Comparison of ENCODE assay signal across 9 mouse cellular contexts in the genomic region with DNA sequence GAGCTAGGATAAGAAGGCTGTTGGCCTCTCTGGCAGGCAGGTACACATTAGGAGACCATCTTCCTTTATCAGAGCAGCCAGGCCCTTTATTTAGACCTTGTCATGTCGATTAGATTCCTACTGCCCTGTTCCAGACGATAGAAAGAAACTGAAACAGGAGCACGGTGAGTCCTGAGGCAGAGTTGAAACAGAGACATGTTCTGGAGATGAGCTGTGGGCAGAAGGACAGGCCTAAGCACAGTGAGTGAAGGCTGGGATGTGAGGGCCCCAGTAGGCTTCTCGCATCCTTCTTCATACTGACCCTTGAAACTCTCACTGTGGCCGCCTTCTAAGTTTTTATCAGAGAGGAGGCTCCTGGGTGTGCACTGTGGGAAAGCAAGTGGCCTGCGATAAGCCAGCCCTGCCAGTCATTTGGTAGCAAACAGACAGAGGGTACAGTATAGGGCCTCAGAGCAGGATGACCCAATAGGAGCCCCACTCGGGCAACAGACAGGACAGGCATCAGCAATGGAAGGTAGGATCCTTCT. TPM values are rescaled to one million over a fixed set of nuclear protein-coding genes. Genes with fewer than 3 reads are reported as not detected.
DNase-seq lines count a peak whose midpoint lies in the region; ATAC-seq and TF ChIP-seq lines count a peak whose summit lies in the region.
"Had no signal": no experiment of that assay in that cellular context is flagged by ENCODE, and none has a peak within 500 bp of the region (broad histone marks: within the 10 kb centered on the region; RNA-seq: fewer than 3 reads in every experiment).

No protein-coding gene starts in this region.

- H3K9me3 ChIP-seq in forebrain, embryonic 12.5 days = no peaks in the 10 kb centered on the region
- H3K9me3 ChIP-seq in forebrain, postnatal 0 days (ENCODE audit: low read length) = no peaks in the 10 kb centered on the region
- no peaks in the 10 kb centered on the region for H3K9me3 ChIP-seq in midbrain, embryonic 11.5 days (ENCODE audit: control insufficient read depth, low read length)
- H3K9me3 ChIP-seq in midbrain, postnatal 0 days (ENCODE audit: low read length) = no peaks in the 10 kb centered on the region
- H3K9me3 ChIP-seq in liver, embryonic 15.5 days (replicated peaks) = no peaks in the 10 kb centered on the region
- H3K9me3 ChIP-seq in stomach, embryonic 16.5 days (replicated peaks; ENCODE audit: control insufficient read depth, low read length) = no peaks in the 10 kb centered on the region

- no peak for TF ChIP-seq CTCF in forebrain, postnatal 0 days (IDR thresholded peaks at IDR 0.05; ENCODE audit: low read depth)
- no peak for TF ChIP-seq CTCF in midbrain, postnatal 0 days (IDR thresholded peaks at IDR 0.05)

- no peak overlapping the region; the same call in 1 of the 2 replicates for H3K4me2 ChIP-seq in forebrain, embryonic 12.5 days
- H3K4me2 ChIP-seq in forebrain, postnatal 0 days (ENCODE audit: low read depth) = no peak overlapping the region
- H3K4me2 ChIP-seq in midbrain, embryonic 11.5 days = no peak overlapping the region
- no peak overlapping the region for H3K4me2 ChIP-seq in midbrain, postnatal 0 days (ENCODE audit: low read depth, low read length, poor library complexity, severe bottlenecking)
- peak overlapping the region; percentile 84 for H3K4me2 ChIP-seq in liver, embryonic 15.5 days
- no peak overlapping the region for H3K4me2 ChIP-seq in stomach, embryonic 16.5 days (ENCODE audit: low read depth, low read length)

- DNase-seq in forebrain, postnatal 0 days = no peak
- DNase-seq in midbrain, embryonic 11.5 days (ENCODE audit: low spot score, missing footprints) = no peak
- no peak for DNase-seq in midbrain, postnatal 0 days (ENCODE audit: low spot score)
- DNase-seq in layer of hippocampus, adult 18-20 months (ENCODE audit: low spot score in 2 of 2) = no peak
- no peak for DNase-seq in testis, postnatal 10 days (ENCODE audit: low spot score)
- DNase-seq: heart, adult 2 months had no signal

- no peaks in the 10 kb centered on the region for H3K27me3 ChIP-seq in forebrain, embryonic 12.5 days
- no peaks in the 10 kb centered on the region for H3K27me3 ChIP-seq in forebrain, postnatal 0 days (ENCODE audit: insufficient read depth, low read length)
- no peaks in the 10 kb centered on the region for H3K27me3 ChIP-seq in midbrain, embryonic 11.5 days (ENCODE audit: control insufficient read depth, insufficient read depth, low read length)
- no peaks in the 10 kb centered on the region for H3K27me3 ChIP-seq in midbrain, postnatal 0 days (ENCODE audit: insufficient read depth, low read length)
- no peaks in the 10 kb centered on the region for H3K27me3 ChIP-seq in liver, embryonic 15.5 days
- no peaks in the 10 kb centered on the region for H3K27me3 ChIP-seq in stomach, embryonic 16.5 days (ENCODE audit: control insufficient read depth, insufficient read depth, low read length)

- peaks cover 28% of the 10 kb centered on the region for H3K4me1 ChIP-seq in forebrain, embryonic 12.5 days
- peaks cover 22% of the 10 kb centered on the region; the same call in 1 of the 2 replicates for H3K4me1 ChIP-seq in forebrain, postnatal 0 days (ENCODE audit: insufficient read depth)
- peaks cover 7% of the 10 kb centered on the region for H3K4me1 ChIP-seq in midbrain, embryonic 11.5 days (ENCODE audit: control insufficient read depth, insufficient read depth, low read length)
- 0 out of 2 replicates have a peak, but pooled peaks cover 8% of the 10 kb centered on the region for H3K4me1 ChIP-seq in midbrain, postnatal 0 days (ENCODE audit: insufficient read depth, low read length)
- H3K4me1 ChIP-seq in liver, embryonic 15.5 days (replicated peaks) = peaks cover 67% of the 10 kb centered on the region
- peaks cover 31% of the 10 kb centered on the region for H3K4me1 ChIP-seq in stomach, embryonic 16.5 days (ENCODE audit: control insufficient read depth, insufficient read depth, low read length)

- ATAC-seq in forebrain, embryonic 12.5 days (ENCODE audit: low FRiP score) = no peak
- ATAC-seq in forebrain, postnatal 0 days = no peak
- no peak for ATAC-seq in midbrain, embryonic 11.5 days (ENCODE audit: low FRiP score)
- no peak for ATAC-seq in midbrain, postnatal 0 days (ENCODE audit: low FRiP score)
- ATAC-seq in liver, embryonic 15.5 days (ENCODE audit: insufficient read depth) = peak; percentile 95
- ATAC-seq in stomach, embryonic 16.5 days (ENCODE audit: insufficient read depth, low FRiP score) = peak; percentile 59; the same call in 1 of the 2 replicates

- no peaks in the 10 kb centered on the region; the same call in 1 of the 2 replicates for H3K36me3 ChIP-seq in forebrain, embryonic 12.5 days (replicated peaks)
- H3K36me3 ChIP-seq in forebrain, postnatal 0 days (ENCODE audit: insufficient read depth) = no peaks in the 10 kb centered on the region
- no peaks in the 10 kb centered on the region for H3K36me3 ChIP-seq in midbrain, embryonic 11.5 days (ENCODE audit: control insufficient read depth, insufficient read depth, low read length)
- no peaks in the 10 kb centered on the region for H3K36me3 ChIP-seq in midbrain, postnatal 0 days (ENCODE audit: insufficient read depth, low read length)
- peaks cover 32% of the 10 kb centered on the region for H3K36me3 ChIP-seq in liver, embryonic 15.5 days (replicated peaks)
- H3K36me3 ChIP-seq in stomach, embryonic 16.5 days (ENCODE audit: control insufficient read depth, insufficient read depth, low read length) = no peaks in the 10 kb centered on the region

- H3K4me3 ChIP-seq in forebrain, embryonic 12.5 days (replicated peaks) = no peak overlapping the region
- no peak overlapping the region for H3K4me3 ChIP-seq in forebrain, postnatal 0 days (ENCODE audit: low read depth, low read length)
- H3K4me3 ChIP-seq in midbrain, embryonic 11.5 days (ENCODE audit: low read depth, low read length) = no peak overlapping the region
- no peak overlapping the region for H3K4me3 ChIP-seq in midbrain, postnatal 0 days (ENCODE audit: low read depth, low read length)
- H3K4me3 ChIP-seq in liver, embryonic 15.5 days (replicated peaks) = peak overlapping the region; percentile 89
- H3K4me3 ChIP-seq in stomach, embryonic 16.5 days (replicated peaks; ENCODE audit: low read length) = no peak overlapping the region
- H3K4me3 ChIP-seq: heart, adult 2 months had no signal

- H3K27ac ChIP-seq in forebrain, embryonic 12.5 days = 0 out of 2 replicates have a peak overlapping the region, but pooled peaks have one; percentile 13
- no peak overlapping the region for H3K27ac ChIP-seq in forebrain, postnatal 0 days (ENCODE audit: low read depth, low read length)
- H3K27ac ChIP-seq in midbrain, embryonic 11.5 days (ENCODE audit: low read depth, low read length) = no peak overlapping the region
- no peak overlapping the region for H3K27ac ChIP-seq in midbrain, postnatal 0 days (ENCODE audit: low read depth, low read length)
- peak overlapping the region; percentile 95 for H3K27ac ChIP-seq in liver, embryonic 15.5 days (replicated peaks)
- 0 out of 2 replicates have a peak overlapping the region, but pooled peaks have one; percentile 1 for H3K27ac ChIP-seq in stomach, embryonic 16.5 days (ENCODE audit: low read length)
- H3K27ac ChIP-seq: heart, adult 2 months had no signal

- H3K9ac ChIP-seq in forebrain, embryonic 12.5 days = no peak overlapping the region
- H3K9ac ChIP-seq in forebrain, postnatal 0 days = no peak overlapping the region
- 0 out of 2 replicates have a peak overlapping the region, but pooled peaks have one; percentile 33 for H3K9ac ChIP-seq in midbrain, embryonic 11.5 days (ENCODE audit: low read length)
- H3K9ac ChIP-seq in midbrain, postnatal 0 days (replicated peaks; ENCODE audit: low read length, poor library complexity, severe bottlenecking) = no peak overlapping the region
- H3K9ac ChIP-seq in liver, embryonic 15.5 days = peak overlapping the region; percentile 77
- no peak overlapping the region for H3K9ac ChIP-seq in stomach, embryonic 16.5 days (ENCODE audit: low read length)

- 87% methylated on average over 7 of the region's 7 CpGs for WGBS in forebrain, embryonic 12.5 days
- 89% methylated on average over 7 of the region's 7 CpGs for WGBS in forebrain, postnatal 0 days
- 88% methylated on average over 7 of the region's 7 CpGs for WGBS in midbrain, embryonic 11.5 days
- WGBS in midbrain, postnatal 0 days = 90% methylated on average over 7 of the region's 7 CpGs
- 22% methylated on average over 7 of the region's 7 CpGs for WGBS in liver, embryonic 15.5 days (ENCODE audit: insufficient replicate concordance)
- 71% methylated on average over 7 of the region's 7 CpGs for WGBS in stomach, embryonic 16.5 days

RNA-seq across cellular contexts. Expression of gene Comt, which starts 1.9 kb away (rescaled TPM):
- 53.5 and 54.2 TPM in 2 replicates for polyA plus RNA-seq in forebrain, embryonic 12.5 days (2016; fragmentation: Nextera tagmentation; extraction: Ambion mirVana)
- 65.6 and 68.4 TPM in 2 replicates for total RNA-seq in forebrain, postnatal 0 days (2014; rRNA removed)
- polyA plus RNA-seq in forebrain, postnatal 0 days (2015; fragmentation: Nextera tagmentation; extraction: Ambion mirVana) = 79.9 and 105 TPM in 2 replicates
- polyA plus RNA-seq in midbrain, embryonic 11.5 days (2014; fragmentation: Nextera tagmentation; extraction: Ambion mirVana) = 50.8 and 52.5 TPM in 2 replicates
- total RNA-seq in midbrain, postnatal 0 days (2014; rRNA removed) = 62.3 and 74.6 TPM in 2 replicates
- polyA plus RNA-seq in midbrain, postnatal 0 days (2015; fragmentation: Nextera tagmentation; extraction: Ambion mirVana) = 95.0 and 103 TPM in 2 replicates
- 87.6 and 94.1 TPM in 2 replicates for polyA plus RNA-seq in liver, embryonic 15.5 days (2015; fragmentation: Nextera tagmentation; extraction: Ambion mirVana)
- 105 and 119 TPM in 2 replicates for polyA plus RNA-seq in stomach, embryonic 16.5 days (2015; fragmentation: Nextera tagmentation; extraction: Ambion mirVana)
- total RNA-seq in layer of hippocampus, adult 18-20 months (2021) = 10 to 100 TPM; 78.2 to 82.4 TPM

RNA-seq across cellular contexts. Expression of gene Txnrd2, which starts 2.4 kb away (rescaled TPM):
- polyA plus RNA-seq in forebrain, embryonic 12.5 days (2016; fragmentation: Nextera tagmentation; extraction: Ambion mirVana) = 23.3 and 23.7 TPM in 2 replicates
- 9.7 and 11.5 TPM in 2 replicates for total RNA-seq in forebrain, postnatal 0 days (2014; rRNA removed)
- polyA plus RNA-seq in forebrain, postnatal 0 days (2015; fragmentation: Nextera tagmentation; extraction: Ambion mirVana) = 28.0 and 34.4 TPM in 2 replicates
- polyA plus RNA-seq in midbrain, embryonic 11.5 days (2014; fragmentation: Nextera tagmentation; extraction: Ambion mirVana) = 21.0 and 22.7 TPM in 2 replicates
- total RNA-seq in midbrain, postnatal 0 days (2014; rRNA removed) = 13.3 and 22.9 TPM in 2 replicates
- 38.3 and 42.6 TPM in 2 replicates for polyA plus RNA-seq in midbrain, postnatal 0 days (2015; fragmentation: Nextera tagmentation; extraction: Ambion mirVana)
- polyA plus RNA-seq in liver, embryonic 15.5 days (2015; fragmentation: Nextera tagmentation; extraction: Ambion mirVana) = 101 and 114 TPM in 2 replicates
- polyA plus RNA-seq in stomach, embryonic 16.5 days (2015; fragmentation: Nextera tagmentation; extraction: Ambion mirVana) = 19.2 and 23.7 TPM in 2 replicates
- 10 to 100 TPM; 15.3 to 22.4 TPM for total RNA-seq in layer of hippocampus, adult 18-20 months (2021)

Comparison
In these comparisons a context has a peak if more than half of its experiments do, and no peak if none do; other contexts are left out.
1. H3K27ac ChIP-seq: peak in forebrain, embryonic 12.5 days (single experiment), liver, embryonic 15.5 days (single experiment) and stomach, embryonic 16.5 days (single experiment); none in forebrain, postnatal 0 days (single experiment), midbrain, embryonic 11.5 days (single experiment) and midbrain, postnatal 0 days (single experiment).
2. H3K9ac ChIP-seq: peak in midbrain, embryonic 11.5 days (single experiment) and liver, embryonic 15.5 days (single experiment); none in forebrain, embryonic 12.5 days (single experiment), forebrain, postnatal 0 days (single experiment), midbrain, postnatal 0 days (single experiment) and stomach, embryonic 16.5 days (single experiment).
3. ATAC-seq: peak in liver, embryonic 15.5 days (single experiment) and stomach, embryonic 16.5 days (single experiment); none in forebrain, embryonic 12.5 days (single experiment), forebrain, postnatal 0 days (single experiment), midbrain, embryonic 11.5 days (single experiment) and midbrain, postnatal 0 days (single experiment).